Mouse (Mus musculus): Measurements from ENCODE around the gene Chmp1a. TPM values are rescaled to one million over a fixed set of nuclear protein-coding genes. Genes with fewer than 3 reads are reported as not detected.

Gene Chmp1a
- total and polyA plus RNA-seq, 2 experiments from 2014 or later, result 94.3 to 131 TPM

DNA sequence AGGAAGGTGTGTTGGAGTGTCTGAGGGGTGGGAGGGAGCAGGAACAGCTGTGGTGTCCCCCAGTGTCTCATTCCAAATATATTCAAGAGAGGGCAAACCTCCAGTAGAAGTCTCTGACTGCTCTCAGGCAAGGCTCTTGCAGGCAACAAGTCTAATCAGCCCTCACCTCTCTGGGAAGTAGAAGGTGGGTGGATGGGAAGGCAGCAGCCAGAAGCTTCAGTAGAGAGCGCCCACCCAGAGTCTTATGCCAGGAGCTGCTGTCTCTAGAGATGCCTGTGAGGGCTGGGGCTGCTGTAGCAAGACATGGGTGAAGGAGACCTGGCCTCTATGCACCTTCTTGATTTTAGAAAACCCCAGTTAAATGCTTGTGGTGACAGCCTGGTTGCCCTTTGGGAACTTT is 15.9 kb upstream of the Chmp1a start:
- no peak overlapping the region for H3K27ac ChIP-seq (ENCODE audit: low read depth)
- H3K27me3 ChIP-seq (ENCODE audit: control insufficient read depth, insufficient read depth, low read length), result no peaks in the 10 kb centered on the region
- peaks cover 12% of the 10 kb centered on the region; the same call in 1 of the 2 replicates for H3K4me1 ChIP-seq (ENCODE audit: control insufficient read depth, insufficient read depth)
- H3K9ac ChIP-seq (replicated peaks; ENCODE audit: low read depth, low read length), result no peak overlapping the region
- H3K4me3 ChIP-seq (ENCODE audit: low read depth, low read length), result no peak overlapping the region
- TF ChIP-seq EP300 (IDR thresholded peaks at IDR 0.05; ENCODE audit: low read depth) (no peak), CTCF (IDR thresholded peaks at IDR 0.05; ENCODE audit: low read depth) (no peak)
- no peak overlapping the region for H3K4me2 ChIP-seq (ENCODE audit: low read depth, low read length)
- H3K36me3 ChIP-seq (replicated peaks; ENCODE audit: control insufficient read depth, insufficient read depth, low read length), result peaks cover 27% of the 10 kb centered on the region
- ATAC-seq (ENCODE audit: insufficient read depth, low read depth) (no peak), DNase-seq (ENCODE audit: low spot score) (no peak)
- 88% methylated on average over 1 of the region's 1 CpGs for WGBS
- no peaks in the 10 kb centered on the region for H3K9me3 ChIP-seq (replicated peaks; ENCODE audit: control insufficient read depth, low read length)

DNA sequence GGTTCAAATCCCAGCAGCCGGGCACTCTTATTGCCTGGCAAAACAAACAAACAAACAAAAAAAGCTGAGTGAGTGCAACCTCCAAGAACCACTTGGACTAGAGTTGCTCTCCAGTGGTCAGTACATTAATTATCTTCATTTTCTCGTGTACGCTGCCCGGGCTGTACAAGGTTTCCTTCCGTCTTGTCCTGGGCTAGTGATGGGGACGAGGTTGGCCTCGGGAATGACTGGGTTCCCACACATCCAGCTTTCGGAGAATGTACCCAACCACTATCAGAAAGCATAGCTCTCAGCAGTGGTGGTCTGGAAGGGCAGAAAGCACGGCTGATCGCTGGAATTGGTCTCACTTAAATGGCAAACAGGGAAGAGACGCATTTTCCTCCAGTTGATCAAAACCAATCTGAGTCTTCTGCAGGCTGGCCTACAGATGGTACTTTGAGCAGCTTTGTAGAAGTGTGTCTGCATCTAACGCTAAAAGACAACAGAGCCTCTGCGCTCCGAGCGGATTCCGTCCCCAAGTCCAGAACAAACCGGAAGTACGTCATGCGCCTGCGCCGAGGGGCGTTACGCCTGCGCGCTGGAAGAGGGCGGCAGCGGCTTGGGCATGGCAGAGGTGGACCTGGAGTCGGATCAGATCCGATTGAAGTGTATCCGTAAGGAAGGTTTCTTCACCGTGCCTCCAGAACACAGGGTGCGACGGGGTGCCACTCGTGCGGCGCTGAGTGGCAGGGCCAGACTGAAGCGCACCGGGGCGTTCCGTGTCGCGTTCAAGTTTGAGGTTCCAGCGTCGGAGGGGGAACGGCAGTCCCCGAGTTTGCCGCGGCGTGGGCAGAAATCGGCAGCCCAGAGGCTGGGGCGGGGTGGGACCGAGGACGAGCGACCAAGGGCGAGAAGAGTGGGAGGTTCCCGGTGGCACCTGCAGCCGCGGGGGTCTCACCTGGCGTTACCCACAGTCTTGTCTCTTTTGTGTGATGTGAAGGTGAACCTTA is 12.0 kb upstream of the Chmp1a start, which contains the start of gene Cdk10:
Gene Cdk10, plus strand, starts transcription at position 565 of the 989 bp plus-strand sequence.
- 2% methylated on average over 59 of the region's 59 CpGs for WGBS
- Histone ChIP-seq H3K4me2 (ENCODE audit: low read depth, low read length) (peak within 1 kb of the TSS; percentile 92), H3K36me3 (replicated peaks; ENCODE audit: control insufficient read depth, insufficient read depth, low read length) (peaks cover 27% of the 10 kb centered on the region), H3K27ac (ENCODE audit: low read depth) (peak within 1 kb of the TSS; percentile 84), H3K4me1 (ENCODE audit: control insufficient read depth, insufficient read depth) (peaks cover 12% of the 10 kb centered on the region; the same call in 1 of the 2 replicates), H3K9me3 (replicated peaks; ENCODE audit: control insufficient read depth, low read length) (no peaks in the 10 kb centered on the region), H3K9ac (replicated peaks; ENCODE audit: low read depth, low read length) (peak within 1 kb of the TSS; percentile 66), H3K4me3 (ENCODE audit: low read depth, low read length) (peak within 1 kb of the TSS; percentile 62), H3K27me3 (ENCODE audit: control insufficient read depth, insufficient read depth, low read length) (no peaks in the 10 kb centered on the region)
- TF ChIP-seq CTCF (IDR thresholded peaks at IDR 0.05; ENCODE audit: low read depth) (0 out of 2 replicates have a peak, but pooled peaks have one; percentile 6), EP300 (IDR thresholded peaks at IDR 0.05; ENCODE audit: low read depth) (no peak)
- peak; percentile 91 for ATAC-seq (ENCODE audit: insufficient read depth, low read depth)
- DNase-seq (ENCODE audit: low spot score), result peak; percentile 85

DNA sequence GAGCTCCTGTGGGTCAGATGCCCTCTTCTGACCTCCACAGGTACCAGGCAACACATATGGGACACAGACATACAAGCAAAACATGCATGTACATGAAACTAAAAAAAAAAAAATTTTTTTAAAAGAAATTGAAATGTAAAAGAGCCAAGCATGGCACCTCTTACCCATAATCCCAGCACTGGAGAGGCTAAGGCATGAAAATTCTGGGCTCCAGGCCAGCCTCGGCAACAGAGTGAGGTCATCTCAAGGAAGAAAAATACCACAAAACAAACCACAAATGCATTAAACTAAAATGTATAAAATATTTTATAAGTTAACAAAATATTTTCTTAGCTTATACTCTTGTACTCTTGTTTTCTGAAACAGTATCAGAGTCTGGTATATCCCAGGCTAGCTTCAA is 8.4 kb upstream of the Chmp1a start:
- TF ChIP-seq CTCF (IDR thresholded peaks at IDR 0.05; ENCODE audit: low read depth) (no peak), EP300 (IDR thresholded peaks at IDR 0.05; ENCODE audit: low read depth) (no peak)
- Histone ChIP-seq H3K4me3 (ENCODE audit: low read depth, low read length) (no peak overlapping the region), H3K9me3 (replicated peaks; ENCODE audit: control insufficient read depth, low read length) (no peaks in the 10 kb centered on the region), H3K9ac (replicated peaks; ENCODE audit: low read depth, low read length) (no peak overlapping the region), H3K27me3 (ENCODE audit: control insufficient read depth, insufficient read depth, low read length) (no peaks in the 10 kb centered on the region), H3K4me2 (ENCODE audit: low read depth, low read length) (no peak overlapping the region), H3K4me1 (ENCODE audit: control insufficient read depth, insufficient read depth) (peaks cover 14% of the 10 kb centered on the region; the same call in 1 of the 2 replicates), H3K36me3 (replicated peaks; ENCODE audit: control insufficient read depth, insufficient read depth, low read length) (no peaks in the 10 kb centered on the region), H3K27ac (ENCODE audit: low read depth) (no peak overlapping the region)
- DNase-seq (ENCODE audit: low spot score), result no peak
- no peak for ATAC-seq (ENCODE audit: insufficient read depth, low read depth)
- WGBS, result 48% methylated on average over 1 of the region's 1 CpGs

DNA sequence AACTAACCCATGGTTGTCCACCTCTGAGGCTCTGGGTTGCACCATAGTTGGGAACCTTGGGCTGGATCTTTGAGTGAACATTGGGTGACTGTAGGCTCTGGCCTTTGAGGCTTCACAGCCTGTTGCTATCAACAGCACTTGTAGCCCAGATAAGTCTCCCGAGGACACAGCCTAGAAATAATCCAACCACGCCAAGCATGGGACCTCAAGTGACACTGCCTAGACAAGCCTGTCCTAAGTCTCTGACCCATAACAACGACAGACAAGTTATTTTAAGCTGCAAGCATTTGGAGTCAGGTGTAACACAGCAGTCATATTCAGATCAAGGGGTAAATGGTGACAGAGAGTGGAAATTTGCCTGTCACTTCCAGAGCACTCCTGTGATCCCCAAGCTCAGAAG is 2.9 kb upstream of the Chmp1a start:
- H3K4me2 ChIP-seq (ENCODE audit: low read depth, low read length), result no peak overlapping the region
- H3K36me3 ChIP-seq (replicated peaks; ENCODE audit: control insufficient read depth, insufficient read depth, low read length), result no peaks in the 10 kb centered on the region
- DNase-seq (ENCODE audit: low spot score), result peak; percentile 60
- H3K4me1 ChIP-seq (ENCODE audit: control insufficient read depth, insufficient read depth), result peaks cover 31% of the 10 kb centered on the region
- ATAC-seq (ENCODE audit: insufficient read depth, low read depth), result peak; percentile 64
- H3K9me3 ChIP-seq (replicated peaks; ENCODE audit: control insufficient read depth, low read length), result no peaks in the 10 kb centered on the region
- TF ChIP-seq CTCF (IDR thresholded peaks at IDR 0.05; ENCODE audit: low read depth), result no peak
- peak; percentile 60; the same call in 1 of the 2 replicates for TF ChIP-seq EP300 (IDR thresholded peaks at IDR 0.05; ENCODE audit: low read depth)
- H3K27ac ChIP-seq (ENCODE audit: low read depth), result peak overlapping the region; percentile 38
- H3K27me3 ChIP-seq (ENCODE audit: control insufficient read depth, insufficient read depth, low read length), result no peaks in the 10 kb centered on the region
- WGBS, result 32% methylated on average over 3 of the region's 3 CpGs
- H3K9ac ChIP-seq (replicated peaks; ENCODE audit: low read depth, low read length), result no peak overlapping the region
- no peak overlapping the region for H3K4me3 ChIP-seq (ENCODE audit: low read depth, low read length)

DNA sequence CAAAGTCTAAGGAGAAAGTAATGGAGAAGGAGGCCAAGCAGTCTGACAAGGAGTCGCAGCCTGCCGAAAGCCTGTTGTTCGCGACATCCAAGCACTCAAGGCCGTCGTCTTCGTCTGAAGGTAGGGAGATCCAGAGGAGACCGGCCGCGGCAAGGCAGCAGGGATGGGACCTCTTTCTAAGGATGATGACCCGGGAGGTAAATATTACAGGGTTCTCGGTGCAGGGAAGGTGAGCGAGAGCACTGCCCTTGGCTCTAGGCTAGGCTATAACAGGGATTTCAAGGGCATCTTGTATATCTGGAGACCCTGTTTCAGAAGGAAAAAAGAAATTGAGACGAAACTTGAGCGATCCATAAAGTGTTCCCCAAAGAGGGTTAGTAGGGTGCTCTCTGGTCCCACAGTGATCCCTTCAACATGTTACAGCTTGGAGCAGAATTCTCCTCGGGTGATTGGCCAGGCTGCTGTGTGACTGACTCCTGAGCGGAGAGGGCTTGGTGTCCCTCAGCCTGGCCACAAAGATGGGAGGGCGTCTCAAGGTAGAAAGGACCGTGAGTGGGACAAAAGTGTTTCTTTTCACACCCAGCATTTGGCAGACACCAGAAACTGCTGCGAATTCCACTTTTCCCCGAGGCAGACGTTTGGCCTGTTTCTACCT is 682 bp upstream of the Chmp1a start:
- Histone ChIP-seq H3K9ac (replicated peaks; ENCODE audit: low read depth, low read length) (peak overlapping the region; percentile 61), H3K4me3 (ENCODE audit: low read depth, low read length) (peak overlapping the region; percentile 83), H3K9me3 (replicated peaks; ENCODE audit: control insufficient read depth, low read length) (no peaks in the 10 kb centered on the region), H3K36me3 (replicated peaks; ENCODE audit: control insufficient read depth, insufficient read depth, low read length) (peaks cover 20% of the 10 kb centered on the region), H3K4me1 (ENCODE audit: control insufficient read depth, insufficient read depth) (peaks cover 31% of the 10 kb centered on the region), H3K4me2 (ENCODE audit: low read depth, low read length) (peak overlapping the region; percentile 84), H3K27me3 (ENCODE audit: control insufficient read depth, insufficient read depth, low read length) (no peaks in the 10 kb centered on the region), H3K27ac (ENCODE audit: low read depth) (peak overlapping the region; percentile 68)
- WGBS, result 18% methylated on average over 22 of the region's 22 CpGs
- DNase-seq (ENCODE audit: low spot score), result no peak
- no peak for TF ChIP-seq EP300 (IDR thresholded peaks at IDR 0.05; ENCODE audit: low read depth)
- TF ChIP-seq CTCF (IDR thresholded peaks at IDR 0.05; ENCODE audit: low read depth), result no peak
- ATAC-seq (ENCODE audit: insufficient read depth, low read depth), result 0 out of 2 replicates have a peak, but pooled peaks have one; percentile 2
